Mouse (Mus musculus) adipocyte (in vitro differentiated cells): Measurements from ENCODE around the gene BC107364.
"Not testable (repeated sequence)": the region's sequence is repeated elsewhere in the genome, so short reads cannot be mapped to it uniquely, and the experiment has no call there.

Experiments
- DNase-seq: peaks from one replicate; pipeline ENCODE4 v3.0.0-alpha.2; 2016; ENCODE audit warnings: low spot score

Gene BC107364

GRCm38 (mm10) chr3:96414126-96414950 lies 37.8 kb downstream of the BC107364 start:
- peak; percentile 93 for DNase-seq

GRCm38 (mm10) chr3:96413581-96414125 lies 38.5 kb downstream of the BC107364 start:
- no peak for DNase-seq

- DNase-seq, result no peak
Measured at GRCm38 (mm10) chr3:96411821-96412220, 40.3 kb downstream of the BC107364 start.

- no peak for DNase-seq
Measured at GRCm38 (mm10) chr3:96410966-96411365, 41.1 kb downstream of the BC107364 start.

- no peak for DNase-seq
Measured at GRCm38 (mm10) chr3:96409701-96410246, 42.3 kb downstream of the BC107364 start.

GRCm38 (mm10) chr3:96408111-96408510 lies 44.0 kb downstream of the BC107364 start:
- not testable (repeated sequence) for DNase-seq

GRCm38 (mm10) chr3:96405541-96406503 lies 46.3 kb downstream of the BC107364 start:
- DNase-seq, result no peak

- DNase-seq, result no peak
Measured at GRCm38 (mm10) chr3:96405004-96405403, 47.1 kb downstream of the BC107364 start.

- no peak for DNase-seq
Measured at GRCm38 (mm10) chr3:96404450-96404849, 47.7 kb downstream of the BC107364 start.

GRCm38 (mm10) chr3:96403016-96403415 lies 49.1 kb downstream of the BC107364 start:
- DNase-seq, result no peak

GRCm38 (mm10) chr3:96401832-96402501 lies 50.1 kb downstream of the BC107364 start:
- no peak for DNase-seq

GRCm38 (mm10) chr3:96401474-96401831 lies 50.7 kb downstream of the BC107364 start:
- DNase-seq, result no peak

GRCm38 (mm10) chr3:96398911-96399310 lies 53.2 kb downstream of the BC107364 start:
- DNase-seq, result no peak

GRCm38 (mm10) chr3:96396857-96397256 lies 55.2 kb downstream of the BC107364 start:
- no peak for DNase-seq

- not testable (repeated sequence) for DNase-seq
Measured at GRCm38 (mm10) chr3:96387202-96387601, 64.9 kb downstream of the BC107364 start.
